Mouse (Mus musculus) R1 (cell line): Measurements from ENCODE around the gene Zgrf1.
A peak's percentile ranks its signal among the peaks of the same experiment; 100 is the strongest.

Source experiments
- DNase-seq: peaks from one replicate; pipeline ENCODE4 v3.0.0-alpha.2; 2018; ENCODE audit warnings: low read depth, low spot score

Zgrf1 gene

GRCm38 (mm10) chr3:127558201-127558600, 4.9 kb downstream of the Zgrf1 start:
- DNase-seq, result peak; percentile 44

GRCm38 (mm10) chr3:127562974-127563373, 9.7 kb downstream of the Zgrf1 start:
- DNase-seq, result no peak

GRCm38 (mm10) chr3:127565129-127565528, 11.8 kb downstream of the Zgrf1 start:
- DNase-seq, result no peak

- peak; percentile 74 for DNase-seq
These were observed 19.3 kb downstream of the Zgrf1 start for GRCm38 (mm10) chr3:127572557-127572956.

DNA sequence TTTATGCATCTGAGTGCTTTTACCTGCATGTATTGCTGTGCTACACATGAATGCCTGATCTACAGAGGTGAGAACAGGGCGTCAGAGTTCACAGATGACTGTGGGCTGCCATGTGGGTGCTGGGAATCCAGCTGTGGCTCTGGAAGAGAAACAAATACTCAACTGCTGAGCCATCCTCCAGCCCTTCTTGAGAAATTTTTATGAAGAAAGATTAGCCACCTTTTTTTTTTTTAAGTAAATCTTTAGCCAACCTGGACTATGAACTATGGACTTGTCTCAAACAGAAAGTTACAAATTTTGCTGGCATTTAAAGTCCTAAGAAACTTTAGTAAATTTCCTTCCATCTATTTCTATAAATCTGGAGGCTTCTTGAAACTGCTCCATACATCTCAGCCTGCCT, 43.8 kb downstream of the Zgrf1 start:
- no peak for DNase-seq

GRCm38 (mm10) chr3:127608109-127608508, 54.8 kb downstream of the Zgrf1 start:
- peak; percentile 35 for DNase-seq

GRCm38 (mm10) chr3:127625296-127625695, 72.0 kb downstream of the Zgrf1 start:
- peak; percentile 73 for DNase-seq

- peak; percentile 45 for DNase-seq
These were observed 72.6 kb downstream of the Zgrf1 start for GRCm38 (mm10) chr3:127625701-127626399.

DNA sequence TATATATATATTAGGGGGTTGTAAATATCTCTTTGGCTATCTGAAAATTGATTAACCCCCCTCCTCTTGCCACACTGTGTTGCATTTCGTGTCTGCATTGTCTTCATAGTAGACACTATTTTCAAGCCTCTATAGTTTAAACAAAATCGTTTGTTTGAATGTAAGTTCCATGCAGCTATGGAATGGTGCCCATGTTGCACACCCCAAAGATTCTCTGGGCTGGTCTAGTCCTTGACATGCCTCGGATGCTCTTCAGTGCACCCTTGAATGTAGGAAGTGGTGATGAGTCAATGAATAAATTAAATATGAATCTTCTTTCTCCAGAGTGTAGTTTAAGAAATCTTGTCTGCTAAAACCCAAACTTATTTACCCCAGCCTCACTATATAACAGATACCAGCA, 73.2 kb downstream of the Zgrf1 start:
- DNase-seq, result no peak

DNA sequence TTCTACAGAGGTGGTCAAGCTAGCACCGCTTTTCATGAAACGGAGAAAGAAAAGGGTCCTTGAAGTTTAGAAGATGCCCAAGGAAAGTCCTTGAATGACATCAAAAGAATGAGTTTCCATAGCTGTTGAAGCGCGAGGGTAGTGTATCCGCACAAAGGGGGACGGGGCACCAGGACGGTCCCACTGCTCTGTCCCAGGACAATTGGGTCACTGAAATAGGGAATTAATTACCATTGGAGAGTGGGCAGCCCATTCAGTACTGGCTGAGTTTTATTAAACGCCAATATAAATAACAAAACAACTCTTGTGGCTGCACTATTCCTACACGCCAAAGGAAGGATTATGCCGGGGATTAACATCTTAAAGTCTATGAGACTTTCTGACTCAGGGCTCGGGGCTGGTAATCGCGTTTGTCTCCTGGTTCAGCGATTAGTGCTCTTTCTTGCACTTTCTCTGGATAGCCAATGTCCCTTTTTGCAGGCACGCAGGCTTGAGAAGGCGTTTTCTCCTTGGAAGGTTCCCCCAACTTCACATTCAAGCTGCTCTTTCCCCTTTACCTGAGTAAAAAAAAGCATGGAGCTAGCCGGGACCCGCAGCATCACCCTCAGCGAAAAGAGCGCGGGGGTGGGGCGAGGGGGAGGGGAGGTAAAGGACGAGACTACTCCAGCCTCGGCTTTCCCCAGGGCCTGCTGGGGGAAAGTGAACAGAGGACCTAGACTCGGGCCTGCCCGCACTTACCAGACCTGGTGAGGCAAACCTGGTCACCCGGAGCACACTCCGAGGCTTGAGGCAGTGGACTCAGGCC, 74.1 kb downstream of the Zgrf1 start:
- DNase-seq, result peak; percentile 39

GRCm38 (mm10) chr3:127627956-127628310, 74.6 kb downstream of the Zgrf1 start:
- DNase-seq, result no peak

DNA sequence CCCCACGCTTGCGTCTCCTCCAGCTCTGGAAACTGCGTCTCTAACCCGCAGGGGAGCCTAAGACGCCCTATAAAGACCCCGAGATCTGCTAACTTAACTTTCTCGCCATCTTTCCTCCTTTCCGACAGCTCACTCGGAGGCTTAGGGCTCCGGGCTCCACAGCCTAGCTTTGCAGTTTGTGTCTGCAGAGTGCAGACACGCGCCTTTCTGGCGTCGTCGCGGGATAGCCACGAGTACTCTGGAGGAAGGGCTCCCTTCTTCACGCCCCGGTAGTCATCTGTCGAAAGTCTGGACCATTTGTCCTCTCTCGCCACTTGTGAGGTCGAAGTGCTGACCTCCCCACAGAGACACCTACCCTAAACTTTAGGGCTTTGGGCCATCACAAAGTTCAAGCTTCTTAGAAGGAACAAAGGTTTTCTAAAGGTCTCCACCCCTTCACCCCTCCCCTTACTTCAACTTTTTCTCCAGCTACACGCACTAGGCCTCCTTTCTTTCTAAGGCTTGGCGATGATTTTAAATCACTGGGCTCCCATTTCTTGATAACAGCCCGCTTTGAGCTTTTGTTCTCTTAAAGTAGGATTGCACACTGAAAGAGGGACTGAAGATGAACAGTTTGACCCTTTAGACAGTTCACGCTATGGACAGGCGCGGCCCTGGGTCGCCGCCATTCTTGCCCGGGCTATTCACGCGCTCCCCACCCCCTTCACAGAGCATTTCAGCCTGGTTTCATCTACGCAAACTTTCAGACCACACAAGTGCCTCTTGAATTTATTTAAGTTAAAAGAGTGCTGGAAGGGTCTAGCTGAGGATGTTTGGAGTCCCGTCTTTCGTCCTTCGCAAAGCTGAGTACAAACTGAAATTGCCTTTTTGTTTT, 75.3 kb downstream of the Zgrf1 start:
- peak; percentile 41 for DNase-seq

- DNase-seq, result no peak
These were observed 76.9 kb downstream of the Zgrf1 start for GRCm38 (mm10) chr3:127630190-127630589.

DNA sequence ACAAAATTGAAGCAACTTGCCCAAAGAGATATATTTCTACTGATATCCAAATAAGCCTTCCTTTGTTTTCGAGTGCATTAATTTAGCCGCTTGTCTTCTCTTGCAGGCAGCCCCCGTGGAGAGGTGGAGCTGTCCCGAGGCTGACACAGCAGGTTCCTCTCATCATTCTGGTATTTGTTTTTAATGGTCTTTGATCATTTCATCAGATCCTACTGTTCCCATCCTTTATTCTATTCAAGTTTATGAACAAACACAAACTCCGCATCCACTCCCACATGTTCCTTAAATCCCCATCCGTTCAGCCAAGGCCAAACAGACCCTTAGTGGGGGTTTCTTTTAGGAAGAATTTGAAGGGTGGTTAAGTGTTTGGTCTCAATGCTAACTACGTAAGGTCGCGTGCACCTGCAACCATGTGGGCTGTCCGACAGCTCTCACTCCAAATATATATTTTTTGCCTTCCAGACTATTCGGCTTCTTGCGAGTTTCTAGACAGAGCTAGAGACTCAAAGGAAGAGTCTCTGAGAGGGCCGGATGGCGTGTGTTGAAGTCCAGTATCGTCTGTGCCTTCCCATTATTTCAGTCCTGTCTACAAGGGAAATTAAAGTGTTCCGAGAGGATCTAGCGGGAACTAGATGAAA, 77.6 kb downstream of the Zgrf1 start:
- no peak for DNase-seq

DNA sequence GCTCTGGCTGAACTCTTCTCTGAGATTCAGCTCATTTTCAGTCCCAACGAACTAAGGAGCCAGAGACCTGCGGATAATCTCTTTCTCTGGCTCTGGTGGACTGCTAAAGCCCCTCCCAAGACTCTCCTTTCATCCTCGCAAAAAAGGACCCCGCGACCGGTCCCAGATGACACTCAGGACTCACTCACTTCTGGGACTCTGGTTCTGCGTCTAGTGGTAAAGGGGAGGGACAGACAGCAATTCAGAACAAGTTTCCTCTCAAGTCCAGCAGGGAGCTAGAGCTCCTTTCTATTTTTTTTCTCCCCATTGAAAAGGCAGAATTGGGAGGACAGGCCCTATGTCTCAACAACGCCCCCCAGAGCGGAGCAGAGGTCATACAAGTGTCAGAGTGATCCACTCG, 78.3 kb downstream of the Zgrf1 start:
- peak; percentile 17 for DNase-seq

- peak; percentile 70 for DNase-seq
These were observed 79.2 kb downstream of the Zgrf1 start for GRCm38 (mm10) chr3:127632531-127632930.

DNA sequence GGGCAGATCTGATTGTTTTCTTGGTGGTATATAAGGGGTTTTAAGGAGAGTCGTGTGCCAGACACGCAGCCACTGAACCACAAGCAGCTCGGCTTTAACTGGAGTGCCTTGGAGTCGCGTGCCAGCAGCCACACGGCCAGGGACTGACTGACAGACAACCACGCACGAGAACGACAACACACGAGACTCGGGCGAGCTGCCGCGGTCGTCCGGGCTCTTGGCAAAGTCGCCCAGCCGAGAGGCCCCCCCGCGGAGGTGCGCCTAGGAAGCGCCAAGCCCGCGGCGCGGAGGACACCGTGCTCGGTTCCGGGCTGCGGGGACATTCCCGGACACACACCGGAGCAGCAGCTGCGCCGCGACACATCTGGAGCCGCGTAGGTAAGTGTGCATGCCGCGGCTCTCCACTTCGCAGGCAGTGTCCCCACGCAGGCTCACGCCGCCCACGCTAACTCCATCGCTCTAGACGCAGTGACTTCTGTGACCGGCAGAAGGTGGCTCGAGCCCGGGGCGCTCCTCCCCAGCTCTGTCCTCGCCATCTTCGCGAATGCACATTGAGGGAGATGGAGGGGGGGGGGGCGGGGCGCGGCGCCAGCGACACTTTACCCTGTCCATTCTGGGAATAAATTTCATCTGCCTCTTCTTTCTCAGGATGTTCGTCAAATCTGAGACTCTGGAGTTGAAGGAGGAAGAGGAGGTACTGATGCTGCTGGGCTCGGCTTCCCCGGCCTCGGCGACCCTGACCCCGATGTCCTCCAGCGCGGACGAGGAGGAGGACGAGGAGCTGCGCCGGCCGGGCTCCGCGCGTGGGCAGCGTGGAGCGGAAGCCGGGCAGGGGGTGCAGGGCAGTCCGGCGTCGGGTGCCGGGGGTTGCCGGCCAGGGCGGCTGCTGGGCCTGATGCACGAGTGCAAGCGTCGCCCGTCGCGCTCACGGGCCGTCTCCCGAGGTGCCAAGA, 80.1 kb downstream of the Zgrf1 start, which contains the start of gene Neurog2:
Gene Neurog2, plus strand, starts transcription at position 56 of the 953 bp plus-strand sequence.
- peak; percentile 45 for DNase-seq

- peak; percentile 80 for DNase-seq
These were observed 81.1 kb downstream of the Zgrf1 start for GRCm38 (mm10) chr3:127634101-127634983.

DNA sequence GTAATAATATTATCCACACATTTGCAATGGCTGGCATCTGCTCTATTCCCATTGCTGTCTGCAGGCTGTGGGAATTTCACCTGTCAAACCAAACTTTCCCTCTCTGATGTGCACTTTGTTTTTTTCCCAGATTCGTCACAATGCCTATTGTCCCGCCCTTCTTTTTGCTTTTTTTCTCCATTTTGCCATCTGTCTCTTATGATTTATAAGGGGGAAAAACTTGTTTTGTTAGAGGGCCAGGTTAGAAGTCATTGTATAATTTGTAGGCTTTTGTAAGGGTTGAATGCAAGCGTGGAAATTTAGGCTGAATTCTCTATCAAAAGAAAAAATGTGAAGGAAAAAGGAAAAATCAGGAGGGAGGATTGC, 81.7 kb downstream of the Zgrf1 start:
- no peak for DNase-seq
